Mouse (Mus musculus): ENCODE results near the gene Gpr26. TPM values are rescaled to one million over a fixed set of nuclear protein-coding genes. Genes with fewer than 3 reads are reported as not detected.
A peak's percentile ranks its signal among the peaks of the same experiment; 100 is the strongest.

Gene Gpr26
- polyA plus RNA-seq (2014; fragmentation: Nextera tagmentation; extraction: Ambion mirVana): 0.10 and 0.14 TPM in 2 replicates

GRCm38 (mm10) chr7:131966023-131966915, at the start of gene Gpr26:
Gpr26 (plus strand) TSS chr7:131966460.
- Histone ChIP-seq H3K9ac (ENCODE audit: low read depth, low read length) (peak within 1 kb of the TSS; percentile 37; the same call in 1 of the 2 replicates), H3K27ac (ENCODE audit: low read depth, low read length) (no peak within 1 kb of the TSS), H3K4me1 (replicated peaks; ENCODE audit: control insufficient read depth, insufficient read depth, low read length) (peaks cover 10% of the 10 kb centered on the region; the same call in 1 of the 2 replicates), H3K9me3 (ENCODE audit: control insufficient read depth, low read length) (no peaks in the 10 kb centered on the region), H3K27me3 (ENCODE audit: control insufficient read depth, insufficient read depth, low read length) (peaks cover 34% of the 10 kb centered on the region), H3K4me2 (replicated peaks; ENCODE audit: low read depth, low read length) (peak within 1 kb of the TSS; percentile 74), H3K4me3 (ENCODE audit: low read depth, low read length) (peak within 1 kb of the TSS; percentile 40), H3K36me3 (ENCODE audit: control insufficient read depth, insufficient read depth, low read length) (no peaks in the 10 kb centered on the region)
- DNase-seq (ENCODE audit: low spot score) (no peak), ATAC-seq (ENCODE audit: low FRiP score) (no peak)
- 2% methylated on average over 29 of the region's 32 CpGs for WGBS

- H3K9me3 ChIP-seq (ENCODE audit: control insufficient read depth, low read length): no peaks in the 10 kb centered on the region
- no peaks in the 10 kb centered on the region for H3K36me3 ChIP-seq (ENCODE audit: control insufficient read depth, insufficient read depth, low read length)
- peak; percentile 33 for DNase-seq (ENCODE audit: low spot score)
- H3K27ac ChIP-seq (ENCODE audit: low read depth, low read length): no peak overlapping the region
- H3K4me1 ChIP-seq (replicated peaks; ENCODE audit: control insufficient read depth, insufficient read depth, low read length): no peaks in the 10 kb centered on the region
- no peaks in the 10 kb centered on the region for H3K27me3 ChIP-seq (ENCODE audit: control insufficient read depth, insufficient read depth, low read length)
- ATAC-seq (ENCODE audit: low FRiP score): no peak
- H3K4me2 ChIP-seq (replicated peaks; ENCODE audit: low read depth, low read length): no peak overlapping the region
- H3K9ac ChIP-seq (ENCODE audit: low read depth, low read length): no peak overlapping the region
- no peak overlapping the region for H3K4me3 ChIP-seq (ENCODE audit: low read depth, low read length)
- WGBS: 58% methylated on average over 7 of the region's 7 CpGs
These were observed 48.9 kb upstream of the Gpr26 start for GRCm38 (mm10) chr7:131917384-131917783.

- no peak for ATAC-seq (ENCODE audit: low FRiP score)
- H3K4me2 ChIP-seq (replicated peaks; ENCODE audit: low read depth, low read length): no peak overlapping the region
- no peak overlapping the region for H3K4me3 ChIP-seq (ENCODE audit: low read depth, low read length)
- H3K36me3 ChIP-seq (ENCODE audit: control insufficient read depth, insufficient read depth, low read length): no peaks in the 10 kb centered on the region
- peaks cover 6% of the 10 kb centered on the region for H3K4me1 ChIP-seq (replicated peaks; ENCODE audit: control insufficient read depth, insufficient read depth, low read length)
- H3K27me3 ChIP-seq (ENCODE audit: control insufficient read depth, insufficient read depth, low read length): no peaks in the 10 kb centered on the region
- H3K27ac ChIP-seq (ENCODE audit: low read depth, low read length): no peak overlapping the region
- 34% methylated on average over 9 of the region's 9 CpGs for WGBS
- H3K9ac ChIP-seq (ENCODE audit: low read depth, low read length): no peak overlapping the region
- peak; percentile 13 for DNase-seq (ENCODE audit: low spot score)
- H3K9me3 ChIP-seq (ENCODE audit: control insufficient read depth, low read length): no peaks in the 10 kb centered on the region
These were observed 38.8 kb upstream of the Gpr26 start for GRCm38 (mm10) chr7:131927288-131928050.

GRCm38 (mm10) chr7:131937611-131938010, 28.6 kb upstream of the Gpr26 start:
- WGBS: 88% methylated on average over 3 of the region's 3 CpGs
- Histone ChIP-seq H3K4me3 (ENCODE audit: low read depth, low read length) (no peak overlapping the region), H3K9me3 (ENCODE audit: control insufficient read depth, low read length) (no peaks in the 10 kb centered on the region), H3K4me1 (replicated peaks; ENCODE audit: control insufficient read depth, insufficient read depth, low read length) (no peaks in the 10 kb centered on the region), H3K4me2 (replicated peaks; ENCODE audit: low read depth, low read length) (no peak overlapping the region), H3K27me3 (ENCODE audit: control insufficient read depth, insufficient read depth, low read length) (no peaks in the 10 kb centered on the region), H3K36me3 (ENCODE audit: control insufficient read depth, insufficient read depth, low read length) (no peaks in the 10 kb centered on the region), H3K27ac (ENCODE audit: low read depth, low read length) (no peak overlapping the region), H3K9ac (ENCODE audit: low read depth, low read length) (no peak overlapping the region)
- ATAC-seq (ENCODE audit: low FRiP score) (no peak), DNase-seq (ENCODE audit: low spot score) (no peak)

GRCm38 (mm10) chr7:131951131-131951530, 15.1 kb upstream of the Gpr26 start:
- no peak overlapping the region for H3K9ac ChIP-seq (ENCODE audit: low read depth, low read length)
- no peaks in the 10 kb centered on the region for H3K9me3 ChIP-seq (ENCODE audit: control insufficient read depth, low read length)
- ATAC-seq (ENCODE audit: low FRiP score): no peak
- H3K4me1 ChIP-seq (replicated peaks; ENCODE audit: control insufficient read depth, insufficient read depth, low read length): no peaks in the 10 kb centered on the region
- H3K27me3 ChIP-seq (ENCODE audit: control insufficient read depth, insufficient read depth, low read length): no peaks in the 10 kb centered on the region
- WGBS: 82% methylated on average over 5 of the region's 5 CpGs
- no peaks in the 10 kb centered on the region for H3K36me3 ChIP-seq (ENCODE audit: control insufficient read depth, insufficient read depth, low read length)
- no peak overlapping the region for H3K4me2 ChIP-seq (replicated peaks; ENCODE audit: low read depth, low read length)
- no peak overlapping the region for H3K27ac ChIP-seq (ENCODE audit: low read depth, low read length)
- no peak for DNase-seq (ENCODE audit: low spot score)
- H3K4me3 ChIP-seq (ENCODE audit: low read depth, low read length): no peak overlapping the region

- no peaks in the 10 kb centered on the region for H3K27me3 ChIP-seq (ENCODE audit: control insufficient read depth, insufficient read depth, low read length)
- H3K4me1 ChIP-seq (replicated peaks; ENCODE audit: control insufficient read depth, insufficient read depth, low read length): no peaks in the 10 kb centered on the region
- H3K9me3 ChIP-seq (ENCODE audit: control insufficient read depth, low read length): no peaks in the 10 kb centered on the region
- WGBS: 58% methylated on average over 3 of the region's 3 CpGs
- DNase-seq (ENCODE audit: low spot score) (no peak), ATAC-seq (ENCODE audit: low FRiP score) (no peak)
- H3K36me3 ChIP-seq (ENCODE audit: control insufficient read depth, insufficient read depth, low read length): no peaks in the 10 kb centered on the region
- H3K27ac ChIP-seq (ENCODE audit: low read depth, low read length): no peak overlapping the region
- H3K4me3 ChIP-seq (ENCODE audit: low read depth, low read length): no peak overlapping the region
- H3K4me2 ChIP-seq (replicated peaks; ENCODE audit: low read depth, low read length): no peak overlapping the region
- no peak overlapping the region for H3K9ac ChIP-seq (ENCODE audit: low read depth, low read length)
These were observed 12.9 kb upstream of the Gpr26 start for GRCm38 (mm10) chr7:131953402-131953801.

GRCm38 (mm10) chr7:131958705-131959104, 7.6 kb upstream of the Gpr26 start:
- no peaks in the 10 kb centered on the region for H3K27me3 ChIP-seq (ENCODE audit: control insufficient read depth, insufficient read depth, low read length)
- H3K36me3 ChIP-seq (ENCODE audit: control insufficient read depth, insufficient read depth, low read length): no peaks in the 10 kb centered on the region
- no peak overlapping the region for H3K4me2 ChIP-seq (replicated peaks; ENCODE audit: low read depth, low read length)
- 67% methylated on average over 1 of the region's 1 CpGs for WGBS
- H3K4me1 ChIP-seq (replicated peaks; ENCODE audit: control insufficient read depth, insufficient read depth, low read length): no peaks in the 10 kb centered on the region
- no peaks in the 10 kb centered on the region for H3K9me3 ChIP-seq (ENCODE audit: control insufficient read depth, low read length)
- ATAC-seq (ENCODE audit: low FRiP score) (no peak), DNase-seq (ENCODE audit: low spot score) (no peak)
- no peak overlapping the region for H3K27ac ChIP-seq (ENCODE audit: low read depth, low read length)
- H3K4me3 ChIP-seq (ENCODE audit: low read depth, low read length): no peak overlapping the region
- no peak overlapping the region for H3K9ac ChIP-seq (ENCODE audit: low read depth, low read length)

GRCm38 (mm10) chr7:131960551-131960950, 5.7 kb upstream of the Gpr26 start:
- no peak overlapping the region for H3K4me2 ChIP-seq (replicated peaks; ENCODE audit: low read depth, low read length)
- DNase-seq (ENCODE audit: low spot score) (peak; percentile 66), ATAC-seq (ENCODE audit: low FRiP score) (no peak)
- H3K36me3 ChIP-seq (ENCODE audit: control insufficient read depth, insufficient read depth, low read length): no peaks in the 10 kb centered on the region
- H3K9ac ChIP-seq (ENCODE audit: low read depth, low read length): no peak overlapping the region
- H3K4me1 ChIP-seq (replicated peaks; ENCODE audit: control insufficient read depth, insufficient read depth, low read length): no peaks in the 10 kb centered on the region
- H3K27me3 ChIP-seq (ENCODE audit: control insufficient read depth, insufficient read depth, low read length): peaks cover 4% of the 10 kb centered on the region
- no peaks in the 10 kb centered on the region for H3K9me3 ChIP-seq (ENCODE audit: control insufficient read depth, low read length)
- no peak overlapping the region for H3K27ac ChIP-seq (ENCODE audit: low read depth, low read length)
- H3K4me3 ChIP-seq (ENCODE audit: low read depth, low read length): no peak overlapping the region
- 27% methylated on average over 6 of the region's 6 CpGs for WGBS
